Mouse (Mus musculus) megakaryocyte, embryonic 14.5 days (primary cell): ENCODE results near the gene H2-Eb1.

Experiments
- FLI1 ChIP-seq: IDR thresholded peaks from 2 replicates; pipeline ENCODE4 v1.6.1; 2012; ENCODE audit warnings: low read length, inconsistent platforms, mixed read lengths
- GATA1 ChIP-seq: IDR thresholded peaks from 3 replicates; pipeline ENCODE4 v1.6.1; 2012; ENCODE audit warnings: mixed read lengths, low read length, inconsistent platforms, borderline replicate concordance

DNA sequence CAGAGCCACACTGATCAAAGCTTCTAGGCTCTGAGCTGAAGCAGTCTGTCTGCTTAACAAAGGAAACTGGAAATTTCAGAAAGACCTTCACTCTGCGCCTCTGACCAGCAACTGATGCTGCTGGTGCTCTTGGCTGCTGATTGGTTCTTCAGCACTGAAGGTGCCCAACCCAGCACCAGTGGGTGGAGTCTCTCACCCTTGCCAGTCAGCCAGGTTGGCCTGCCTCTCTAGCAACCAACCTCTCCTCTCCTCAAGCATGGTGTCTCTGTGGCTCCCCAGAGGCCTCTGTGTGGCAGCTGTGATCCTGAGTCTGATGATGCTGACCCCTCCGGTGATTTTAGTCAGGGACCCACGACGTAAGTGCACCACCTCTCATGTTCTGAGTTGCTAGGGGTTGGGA lies 19.8 kb downstream of the H2-Eb1 start, which contains the start of gene H2-Eb2:
- TF ChIP-seq GATA1, result no peak
- TF ChIP-seq FLI1, result no peak
